Mouse (Mus musculus): ENCODE results near the gene Tesk2. TPM values are rescaled to one million over a fixed set of nuclear protein-coding genes. Genes with fewer than 3 reads are reported as not detected.

The Tesk2 gene
- polyA plus RNA-seq, 1 experiment = 14.6 TPM

- DNase-seq (ENCODE audit: low read depth, low spot score) = no peak
- 89% methylated on average over 2 of the region's 2 CpGs for WGBS
These were observed 10.6 kb upstream of the Tesk2 start for GRCm38 (mm10) chr4:116710154-116710553.

- 91% methylated on average over 1 of the region's 1 CpGs for WGBS
- DNase-seq (ENCODE audit: low read depth, low spot score) = no peak
These were observed 8.2 kb upstream of the Tesk2 start for GRCm38 (mm10) chr4:116712536-116712935.

- DNase-seq (ENCODE audit: low read depth, low spot score) = no peak
- 12% methylated on average over 3 of the region's 3 CpGs for WGBS
These were observed 1.4 kb upstream of the Tesk2 start for GRCm38 (mm10) chr4:116719396-116719795.

- DNase-seq (ENCODE audit: low read depth, low spot score) = no peak
- WGBS = 1% methylated on average over 29 of the region's 29 CpGs
These were observed 415 bp downstream of the Tesk2 start for GRCm38 (mm10) chr4:116721098-116721628.

GRCm38 (mm10) chr4:116722230-116722629, 1.5 kb downstream of the Tesk2 start:
- DNase-seq (ENCODE audit: low read depth, low spot score) = no peak
- 79% methylated on average over 7 of the region's 7 CpGs for WGBS

GRCm38 (mm10) chr4:116725444-116725843, 4.7 kb downstream of the Tesk2 start:
- DNase-seq (ENCODE audit: low read depth, low spot score) = no peak
- 67% methylated on average over 5 of the region's 5 CpGs for WGBS

- WGBS = 27% methylated on average over 3 of the region's 3 CpGs
- DNase-seq (ENCODE audit: low read depth, low spot score) = no peak
These were observed 6.7 kb downstream of the Tesk2 start for GRCm38 (mm10) chr4:116727401-116727800.

- DNase-seq (ENCODE audit: low read depth, low spot score) = no peak
- WGBS = 53% methylated on average over 3 of the region's 3 CpGs
These were observed 8.8 kb downstream of the Tesk2 start for GRCm38 (mm10) chr4:116729532-116729931.

- WGBS = 73% methylated on average over 9 of the region's 9 CpGs
- DNase-seq (ENCODE audit: low read depth, low spot score) = no peak
These were observed 10.3 kb downstream of the Tesk2 start for GRCm38 (mm10) chr4:116731077-116731476.

- DNase-seq (ENCODE audit: low read depth, low spot score) = no peak
- WGBS = 30% methylated on average over 5 of the region's 5 CpGs
These were observed 11.6 kb downstream of the Tesk2 start for GRCm38 (mm10) chr4:116732355-116732754.

- WGBS = 74% methylated on average over 2 of the region's 2 CpGs
These were observed 14.2 kb downstream of the Tesk2 start for GRCm38 (mm10) chr4:116734996-116735395.

GRCm38 (mm10) chr4:116738972-116739751, 18.4 kb downstream of the Tesk2 start:
- no peak for DNase-seq (ENCODE audit: low read depth, low spot score)
- WGBS = 87% methylated on average over 9 of the region's 9 CpGs

More at GRCm38 (mm10) chr4:116734996-116735395, 14.2 kb downstream of the Tesk2 start:
- DNase-seq (ENCODE audit: low read depth, low spot score) = no peak

GRCm38 (mm10) chr4:116749750-116750149, 29.0 kb downstream of the Tesk2 start:
- peak; percentile 72 for DNase-seq (ENCODE audit: low read depth, low spot score)
- 22% methylated on average over 2 of the region's 2 CpGs for WGBS

GRCm38 (mm10) chr4:116761914-116762313, 41.2 kb downstream of the Tesk2 start:
- 34% methylated on average over 2 of the region's 2 CpGs for WGBS

GRCm38 (mm10) chr4:116764001-116764400, 43.3 kb downstream of the Tesk2 start:
- no peak for DNase-seq (ENCODE audit: low read depth, low spot score)
- 70% methylated on average over 5 of the region's 5 CpGs for WGBS

More at GRCm38 (mm10) chr4:116761914-116762313, 41.2 kb downstream of the Tesk2 start:
- no peak for DNase-seq (ENCODE audit: low read depth, low spot score)

- 38% methylated on average over 5 of the region's 5 CpGs for WGBS
- no peak for DNase-seq (ENCODE audit: low read depth, low spot score)
These were observed 47.8 kb downstream of the Tesk2 start for GRCm38 (mm10) chr4:116768510-116768909.

GRCm38 (mm10) chr4:116769060-116769459, 48.3 kb downstream of the Tesk2 start:
- DNase-seq (ENCODE audit: low read depth, low spot score) = no peak

- DNase-seq (ENCODE audit: low read depth, low spot score) = no peak
- 87% methylated on average over 5 of the region's 5 CpGs for WGBS
These were observed 55.6 kb downstream of the Tesk2 start for GRCm38 (mm10) chr4:116776391-116776790.

GRCm38 (mm10) chr4:116777079-116777478, 56.3 kb downstream of the Tesk2 start:
- 92% methylated on average over 3 of the region's 3 CpGs for WGBS
- DNase-seq (ENCODE audit: low read depth, low spot score) = no peak

- 59% methylated on average over 2 of the region's 2 CpGs for WGBS
- no peak for DNase-seq (ENCODE audit: low read depth, low spot score)
These were observed 59.8 kb downstream of the Tesk2 start for GRCm38 (mm10) chr4:116780541-116780940.

GRCm38 (mm10) chr4:116781366-116781765, 60.6 kb downstream of the Tesk2 start:
- no peak for DNase-seq (ENCODE audit: low read depth, low spot score)
- WGBS = 70% methylated on average over 2 of the region's 2 CpGs
